10 mouse cellular contexts compared by ENCODE assay signal in the genomic region with DNA sequence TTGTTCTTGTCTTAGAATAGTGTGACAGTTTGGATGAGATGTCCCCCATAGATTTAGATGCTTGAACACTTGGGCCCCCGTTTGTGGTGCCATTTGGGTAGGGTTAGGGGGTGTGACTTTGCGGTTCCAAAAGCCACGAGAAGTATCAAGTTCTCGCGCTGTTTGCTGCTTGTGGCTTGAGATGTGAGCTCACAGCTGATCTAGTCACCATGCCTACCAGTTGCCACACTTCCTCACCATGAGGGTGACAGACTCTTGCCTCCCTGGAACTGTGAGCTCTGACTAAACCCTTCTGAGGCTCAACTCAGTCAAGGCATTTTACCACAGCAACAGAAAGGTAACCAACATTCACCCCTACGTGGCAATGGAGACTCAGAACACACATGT.
A peak's percentile ranks its signal among the peaks of the same experiment; 100 is the strongest.
DNase-seq lines count a peak whose midpoint lies in the region; TF ChIP-seq lines count a peak whose summit lies in the region.
"Had no signal": no experiment of that assay in that cellular context is flagged by ENCODE, and none has a peak within 500 bp of the region (broad histone marks: within the 10 kb centered on the region; RNA-seq: fewer than 3 reads in every experiment).

No protein-coding gene starts in this region.

- TF ChIP-seq CTCF in MEL (IDR thresholded peaks at IDR 0.05 in 2 of 3, conservative IDR thresholded peaks at IDR 0.05 in 1 of 3; ENCODE audit: control insufficient read depth in 1 of 3, insufficient read depth in 1 of 3, low read depth in 2 of 3, low read length in 3 of 3, poor library complexity in 1 of 3, severe bottlenecking in 1 of 3): no peak

- H3K4me1 ChIP-seq in MEL (ENCODE audit: control insufficient read depth in 1 of 2, insufficient read depth in 2 of 2, low read length in 2 of 2): peaks cover 11 to 43% of the 10 kb centered on the region in 2 experiments

- DNase-seq in MEL (ENCODE audit: low read depth, low spot score): peak; percentile 97
- DNase-seq in c-Kit-positive CD71-positive TER-119-positive erythroid progenitor cells, embryonic 14.5 days (ENCODE audit: low spot score): peak; percentile 60
- DNase-seq in lung, postnatal 25 days (ENCODE audit: low spot score): peak; percentile 55
- peak; percentile 53 to 70 for DNase-seq in thymus, adult 18-20 months
- DNase-seq in adrenal gland, postnatal 14 days: no peak
- no peak for DNase-seq in ovary, postnatal 14 days (ENCODE audit: low spot score)
- no peak for DNase-seq in layer of hippocampus, adult 8-10 months (ENCODE audit: low spot score in 2 of 2)
- DNase-seq: cerebellum, adult 9-11 months; heart, adult 18-20 months; right cerebral cortex, postnatal 25 days had no signal

- peak overlapping the region; percentile 75 for H3K9ac ChIP-seq in MEL (ENCODE audit: control insufficient read depth, low read depth, low read length, poor library complexity, severe bottlenecking)

- no peaks in the 10 kb centered on the region for H3K27me3 ChIP-seq in MEL (ENCODE audit: control insufficient read depth in 1 of 2, insufficient read depth in 2 of 2, low read length in 2 of 2)

- H3K9me3 ChIP-seq in MEL (replicated peaks; ENCODE audit: insufficient read depth, low read length): no peaks in the 10 kb centered on the region

- TF ChIP-seq POLR2A in MEL (IDR thresholded peaks at IDR 0.05; ENCODE audit: control insufficient read depth in 1 of 2, insufficient read depth in 1 of 2, low read depth in 1 of 2, low read length in 2 of 2, poor library complexity in 1 of 2): peak in 1 of 2 experiments; percentile 85; a peak in 2 of 4 replicates

- no peaks in the 10 kb centered on the region for H3K79me2 ChIP-seq in MEL (ENCODE audit: control insufficient read depth, insufficient read depth, low read length, poor library complexity)

- peak overlapping the region; percentile 99 for H3K27ac ChIP-seq in MEL (ENCODE audit: control insufficient read depth, low read depth, low read length)

- no peak for TF ChIP-seq RAD21 in MEL (IDR thresholded peaks at IDR 0.05; ENCODE audit: low read depth, low read length)

- H3K4me3 ChIP-seq in MEL (ENCODE audit: control insufficient read depth in 1 of 2, insufficient read depth in 1 of 2, low read depth in 2 of 2, low read length in 2 of 2): peak overlapping the region; percentile 17 to 37; a peak in 3 of 4 replicates

- H3K36me3 ChIP-seq in MEL (ENCODE audit: control insufficient read depth in 1 of 2, insufficient read depth in 2 of 2, low read length in 2 of 2): peaks cover 0 to 48% of the 10 kb centered on the region in 2 experiments; a peak in 3 of 4 replicates

- TF ChIP-seq EP300 in MEL (IDR thresholded peaks at IDR 0.05; ENCODE audit: low read depth in 1 of 2, low read length in 2 of 2): peak in 1 of 2 experiments; percentile 72; a peak in 2 of 4 replicates

TF ChIP-seq in MEL, 35 proteins besides CTCF, POLR2A, EP300 and RAD21:
- TF ChIP-seq ETS1 (IDR thresholded peaks at IDR 0.05; ENCODE audit: low read depth, low read length) (peak; percentile 98), POLR2AphosphoS2 (IDR thresholded peaks at IDR 0.05; ENCODE audit: low read length) (0 out of 2 replicates have a peak, but pooled peaks have one; percentile 24), CHD2 (IDR thresholded peaks at IDR 0.05; ENCODE audit: low read length) (peak; percentile 96), ZC3H11A (IDR thresholded peaks at IDR 0.05; ENCODE audit: low read depth, low read length) (no peak), MAZ (IDR thresholded peaks at IDR 0.05; ENCODE audit: low read depth, low read length) (no peak), ZMIZ1 (IDR thresholded peaks at IDR 0.05; ENCODE audit: low read depth, low read length) (peak; percentile 53; the same call in 1 of the 2 replicates), MXI1 (IDR thresholded peaks at IDR 0.05; ENCODE audit: low read depth, low read length) (peak; percentile 97), SIN3A (IDR thresholded peaks at IDR 0.05; ENCODE audit: low read length) (peak; percentile 97), POLR2AphosphoS5 (IDR thresholded peaks at IDR 0.05; ENCODE audit: borderline replicate concordance, low read depth, low read length) (no peak), NELFE (IDR thresholded peaks at IDR 0.05; ENCODE audit: low read depth, low read length) (peak; percentile 42; the same call in 1 of the 2 replicates), HCFC1 (IDR thresholded peaks at IDR 0.05; ENCODE audit: low read depth, low read length) (peak; percentile 77), KAT2A (conservative IDR thresholded peaks at IDR 0.05; ENCODE audit: low read depth, low read length) (0 out of 2 replicates have a peak, but pooled peaks have one; percentile 8), MAX (IDR thresholded peaks at IDR 0.05; ENCODE audit: low read length) (peak; percentile 70; the same call in 1 of the 2 replicates), TBP (IDR thresholded peaks at IDR 0.05; ENCODE audit: low read depth, low read length) (peak; percentile 68; the same call in 1 of the 2 replicates), GATA1 (IDR thresholded peaks at IDR 0.05; ENCODE audit: low read depth, low read length) (peak; percentile 53; the same call in 1 of the 2 replicates), MAFK (IDR thresholded peaks at IDR 0.05; ENCODE audit: borderline replicate concordance, low read depth, low read length) (no peak), ELF1 (IDR thresholded peaks at IDR 0.05; ENCODE audit: low read depth, low read length) (peak; percentile 57; the same call in 1 of the 2 replicates), MYC (IDR thresholded peaks at IDR 0.05; ENCODE audit: low read depth, low read length) (peak; percentile 93)

Comparison
In these comparisons a context has a peak if more than half of its experiments do, and no peak if none do; other contexts are left out.
1. DNase-seq: peak in MEL (single experiment), c-Kit-positive CD71-positive TER-119-positive erythroid progenitor cells, embryonic 14.5 days (single experiment), lung, postnatal 25 days (single experiment) and thymus, adult 18-20 months (2 of 2); none in adrenal gland, postnatal 14 days (single experiment), ovary, postnatal 14 days (single experiment) and layer of hippocampus, adult 8-10 months (0 of 2).